Mouse (Mus musculus) midbrain, embryonic 16.5 days (tissue): Measurements from ENCODE around the gene Farp1. TPM values are rescaled to one million over a fixed set of nuclear protein-coding genes. Genes with fewer than 3 reads are reported as not detected.
A peak's percentile ranks its signal among the peaks of the same experiment; 100 is the strongest.

Experiments used
- ATAC-seq: fragments of 200-750 bp; cut with Nextera tagmentation; 2 replicates; pipeline ENCODE4 v1.8.0; 2017; ENCODE audit warnings: moderate TSS enrichment
- H3K27ac ChIP-seq: fragments of 300-500 bp; sonication (generic); 2 replicates; pipeline ENCODE4 v1.5.1; 2014; ENCODE audit warnings: mild to moderate bottlenecking, low read length, mixed read lengths
- H3K27me3 ChIP-seq: fragments of 300-500 bp; sonication (generic); 2 replicates; pipeline ENCODE4 v1.6.1; 2014; ENCODE audit warnings: low read depth, low read length, mixed read lengths; ENCODE audit not compliant: control insufficient read depth, insufficient read depth
- H3K36me3 ChIP-seq: fragments of 300-500 bp; sonication (generic); 2 replicates; pipeline ENCODE4 v1.6.1; 2014; ENCODE audit warnings: mild to moderate bottlenecking, low read length, moderate library complexity, mixed read lengths; ENCODE audit not compliant: control insufficient read depth, insufficient read depth
- H3K4me1 ChIP-seq: fragments of 300-500 bp; sonication (generic); 2 replicates; pipeline ENCODE4 v1.6.1; 2014; ENCODE audit warnings: mild to moderate bottlenecking, low read length, mixed read lengths; ENCODE audit not compliant: control insufficient read depth, insufficient read depth
- H3K4me2 ChIP-seq: fragments of 300-500 bp; sonication (generic); 2 replicates; pipeline ENCODE4 v1.6.1; 2014; ENCODE audit warnings: mild to moderate bottlenecking, low read length, mixed read lengths
- H3K4me3 ChIP-seq: fragments of 300-500 bp; sonication (generic); 2 replicates; pipeline ENCODE4 v1.5.1; 2014; ENCODE audit warnings: low read depth, mild to moderate bottlenecking, low read length, moderate library complexity, mixed read lengths
- H3K9ac ChIP-seq: fragments of 300-500 bp; sonication (generic); 2 replicates; pipeline ENCODE4 v1.6.1; 2014; ENCODE audit warnings: low read depth, low read length, mixed read lengths
- H3K9me3 ChIP-seq: fragments of 300-500 bp; sonication (generic); replicated peaks from 2 replicates; pipeline ENCODE4 v1.6.1; 2014; ENCODE audit warnings: mild to moderate bottlenecking, low read length, mixed read lengths; ENCODE audit not compliant: control insufficient read depth, poor library complexity, severe bottlenecking
- WGBS: fragments of 180-500 bp; shearing (Covaris S2); extraction: QIAGEN DNeasy Blood & Tissue Kit; methylation state at CpG from one replicate; pipeline ENCODE4 v1.1.7; 2014; 5-methylcytosine and 5-hydroxymethylcytosine counted together
- polyA plus RNA-seq: library from polyadenylated mRNA; unstranded; fragments of >200 nt; fragmentation: Nextera tagmentation; extraction: Ambion mirVana; gene quantifications from 2 replicates; pipeline ENCODE4 v1.2.1, GENCODE M21; 2015

The Farp1 gene
- polyA plus RNA-seq, 1 experiment from 2014 or later, result 39.8 TPM

- no peak overlapping the region for H3K9ac ChIP-seq
- WGBS, result 73% methylated on average over 5 of the region's 5 CpGs
- no peak overlapping the region for H3K27ac ChIP-seq
- peaks cover 18% of the 10 kb centered on the region for H3K4me1 ChIP-seq
- no peaks in the 10 kb centered on the region for H3K9me3 ChIP-seq
- no peak overlapping the region for H3K4me3 ChIP-seq
- no peaks in the 10 kb centered on the region; the same call in 1 of the 2 replicates for H3K36me3 ChIP-seq
- no peak overlapping the region for H3K4me2 ChIP-seq
- no peaks in the 10 kb centered on the region for H3K27me3 ChIP-seq
- ATAC-seq, result no peak
Observed at GRCm38 (mm10) chr14:121215817-121216216, 180.8 kb downstream of the Farp1 start.

GRCm38 (mm10) chr14:121216672-121217071 lies 181.7 kb downstream of the Farp1 start:
- H3K27ac ChIP-seq, result peak overlapping the region; percentile 47; the same call in 1 of the 2 replicates
- no peaks in the 10 kb centered on the region for H3K9me3 ChIP-seq
- H3K4me1 ChIP-seq, result peaks cover 18% of the 10 kb centered on the region
- no peaks in the 10 kb centered on the region; the same call in 1 of the 2 replicates for H3K36me3 ChIP-seq
- no peak overlapping the region for H3K4me2 ChIP-seq
- no peak for ATAC-seq
- H3K9ac ChIP-seq, result no peak overlapping the region
- H3K27me3 ChIP-seq, result no peaks in the 10 kb centered on the region
- no peak overlapping the region for H3K4me3 ChIP-seq
- 71% methylated on average over 6 of the region's 6 CpGs for WGBS

GRCm38 (mm10) chr14:121218620-121219019 lies 183.6 kb downstream of the Farp1 start:
- no peaks in the 10 kb centered on the region for H3K27me3 ChIP-seq
- H3K27ac ChIP-seq, result peak overlapping the region; percentile 50
- peaks cover 2% of the 10 kb centered on the region for H3K36me3 ChIP-seq
- H3K4me1 ChIP-seq, result peaks cover 15% of the 10 kb centered on the region
- no peak overlapping the region for H3K9ac ChIP-seq
- no peak overlapping the region for H3K4me3 ChIP-seq
- no peaks in the 10 kb centered on the region for H3K9me3 ChIP-seq
- WGBS, result 86% methylated on average over 7 of the region's 7 CpGs
- ATAC-seq, result no peak
- H3K4me2 ChIP-seq, result no peak overlapping the region

- WGBS, result 68% methylated on average over 10 of the region's 10 CpGs
Observed at GRCm38 (mm10) chr14:121219226-121220039, 184.4 kb downstream of the Farp1 start.

DNA sequence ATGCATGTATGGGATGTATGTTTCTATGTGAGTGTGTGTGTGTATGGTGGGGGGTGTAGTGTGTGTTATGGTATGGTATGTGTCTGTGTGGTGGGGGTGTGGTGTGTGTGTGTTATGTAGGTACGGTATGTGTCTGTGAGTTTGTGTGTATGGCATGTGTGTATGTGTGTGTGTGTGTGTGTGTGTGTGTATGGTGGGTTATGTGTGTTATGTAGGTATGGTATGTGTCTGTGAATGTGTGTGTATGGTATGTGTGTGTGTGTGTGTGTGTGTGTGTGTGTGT lies 185.0 kb downstream of the Farp1 start:
- Histone ChIP-seq H3K4me2 (no peak overlapping the region), H3K36me3 (peaks cover 2% of the 10 kb centered on the region), H3K27ac (no peak overlapping the region), H3K9me3 (no peaks in the 10 kb centered on the region), H3K27me3 (no peaks in the 10 kb centered on the region), H3K4me1 (peaks cover 14% of the 10 kb centered on the region), H3K4me3 (no peak overlapping the region), H3K9ac (no peak overlapping the region)
- 100% methylated on average over 1 of the region's 1 CpGs for WGBS
- ATAC-seq, result peak; percentile 47; the same call in 1 of the 2 replicates

More at GRCm38 (mm10) chr14:121219226-121220039, 184.4 kb downstream of the Farp1 start:
- no peak overlapping the region for H3K4me3 ChIP-seq
- H3K9me3 ChIP-seq, result no peaks in the 10 kb centered on the region
- H3K4me2 ChIP-seq, result no peak overlapping the region
- peak overlapping the region; percentile 50; the same call in 1 of the 2 replicates for H3K27ac ChIP-seq
- H3K9ac ChIP-seq, result no peak overlapping the region
- no peaks in the 10 kb centered on the region for H3K27me3 ChIP-seq
- ATAC-seq, result peak; percentile 34
- peaks cover 2% of the 10 kb centered on the region for H3K36me3 ChIP-seq
- peaks cover 14% of the 10 kb centered on the region for H3K4me1 ChIP-seq

DNA sequence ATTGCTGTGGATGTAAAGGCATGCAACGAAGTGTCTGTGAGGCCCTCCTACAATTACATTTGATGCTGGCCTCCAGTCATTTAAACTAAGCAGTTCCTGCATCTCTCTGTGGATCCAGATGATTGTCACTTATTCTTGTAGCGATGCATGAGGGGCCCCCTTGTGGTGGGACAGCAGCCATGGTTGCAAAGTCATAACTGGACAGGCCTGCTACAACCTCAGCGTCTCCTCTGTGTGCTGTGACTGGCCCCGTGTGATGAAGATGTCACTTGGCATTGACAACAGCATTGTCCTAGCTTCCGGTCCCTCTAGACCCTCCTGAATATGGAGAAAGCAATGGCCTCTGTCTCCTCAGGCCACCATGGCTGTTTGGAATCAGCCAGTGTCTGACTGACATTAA lies 185.7 kb downstream of the Farp1 start:
- H3K4me2 ChIP-seq, result no peak overlapping the region
- peaks cover 14% of the 10 kb centered on the region for H3K4me1 ChIP-seq
- WGBS, result 57% methylated on average over 5 of the region's 5 CpGs
- no peaks in the 10 kb centered on the region for H3K9me3 ChIP-seq
- no peak overlapping the region for H3K9ac ChIP-seq
- no peaks in the 10 kb centered on the region for H3K27me3 ChIP-seq
- no peak overlapping the region for H3K27ac ChIP-seq
- H3K4me3 ChIP-seq, result no peak overlapping the region
- peak; percentile 23; the same call in 1 of the 2 replicates for ATAC-seq
- H3K36me3 ChIP-seq, result peaks cover 2% of the 10 kb centered on the region

DNA sequence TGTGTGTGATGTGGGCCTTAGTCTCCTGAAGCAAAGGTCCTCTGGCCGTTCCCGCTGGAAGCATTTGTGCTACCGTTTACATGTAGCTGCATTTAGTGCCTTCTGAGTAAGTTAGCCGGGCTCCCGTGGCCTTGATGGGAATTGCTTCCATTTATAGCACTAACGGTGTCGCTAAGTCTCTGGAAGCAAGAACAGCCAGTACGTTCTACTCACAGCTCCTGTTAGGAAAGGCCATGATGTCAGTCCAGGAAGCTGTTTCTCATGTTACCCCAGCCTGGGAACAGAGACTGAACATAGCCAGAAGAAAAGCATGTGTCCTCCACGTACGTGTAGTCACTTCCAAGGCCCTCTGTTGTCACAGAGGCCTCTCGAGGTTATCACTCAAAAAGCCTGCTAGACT lies 190.8 kb downstream of the Farp1 start:
- 79% methylated on average over 11 of the region's 11 CpGs for WGBS
- H3K27ac ChIP-seq, result no peak overlapping the region
- H3K4me1 ChIP-seq, result no peaks in the 10 kb centered on the region

GRCm38 (mm10) chr14:121229036-121229773 lies 194.2 kb downstream of the Farp1 start:
- Histone ChIP-seq H3K9ac (no peak overlapping the region), H3K36me3 (peaks cover 19% of the 10 kb centered on the region), H3K4me2 (no peak overlapping the region), H3K4me1 (no peaks in the 10 kb centered on the region), H3K4me3 (no peak overlapping the region), H3K9me3 (no peaks in the 10 kb centered on the region), H3K27ac (no peak overlapping the region), H3K27me3 (no peaks in the 10 kb centered on the region)
- 85% methylated on average over 9 of the region's 9 CpGs for WGBS
- no peak for ATAC-seq

More for the DNA sequence above, 190.8 kb downstream of the Farp1 start:
- no peaks in the 10 kb centered on the region for H3K27me3 ChIP-seq
- H3K4me2 ChIP-seq, result no peak overlapping the region
- no peak for ATAC-seq
- H3K36me3 ChIP-seq, result peaks cover 4% of the 10 kb centered on the region
- no peaks in the 10 kb centered on the region for H3K9me3 ChIP-seq
- H3K4me3 ChIP-seq, result no peak overlapping the region
- no peak overlapping the region for H3K9ac ChIP-seq

- H3K4me2 ChIP-seq, result no peak overlapping the region
- ATAC-seq, result no peak
- 97% methylated on average over 8 of the region's 8 CpGs for WGBS
- H3K27me3 ChIP-seq, result no peaks in the 10 kb centered on the region
- H3K9me3 ChIP-seq, result no peaks in the 10 kb centered on the region
- H3K27ac ChIP-seq, result no peak overlapping the region
- H3K9ac ChIP-seq, result no peak overlapping the region
- H3K4me1 ChIP-seq, result peaks cover 4% of the 10 kb centered on the region; the same call in 1 of the 2 replicates
- peaks cover 19% of the 10 kb centered on the region for H3K36me3 ChIP-seq
- H3K4me3 ChIP-seq, result no peak overlapping the region
Observed at GRCm38 (mm10) chr14:121231232-121231631, 196.2 kb downstream of the Farp1 start.
